Mouse (Mus musculus): ENCODE measurements around the gene Akap2. TPM values are rescaled to one million over a fixed set of nuclear protein-coding genes. Genes with fewer than 3 reads are reported as not detected.
"Not testable (repeated sequence)": the region's sequence is repeated elsewhere in the genome, so short reads cannot be mapped to it uniquely, and the experiment has no call there.

The Akap2 gene
- polyA plus RNA-seq, 1 experiment = 14.5 TPM

- TF ChIP-seq POLR2A (IDR thresholded peaks at IDR 0.05; ENCODE audit: borderline replicate concordance, extremely low read depth, insufficient read depth, insufficient read length, poor library complexity, severe bottlenecking) (no peak), CTCF (IDR thresholded peaks at IDR 0.05; ENCODE audit: borderline replicate concordance, extremely low read depth, insufficient read depth, insufficient read length) (no peak)
- DNase-seq (ENCODE audit: low read depth) = no peak
Measured at GRCm38 (mm10) chr4:57885186-57885585, 167.7 kb downstream of the Akap2 start.

DNA sequence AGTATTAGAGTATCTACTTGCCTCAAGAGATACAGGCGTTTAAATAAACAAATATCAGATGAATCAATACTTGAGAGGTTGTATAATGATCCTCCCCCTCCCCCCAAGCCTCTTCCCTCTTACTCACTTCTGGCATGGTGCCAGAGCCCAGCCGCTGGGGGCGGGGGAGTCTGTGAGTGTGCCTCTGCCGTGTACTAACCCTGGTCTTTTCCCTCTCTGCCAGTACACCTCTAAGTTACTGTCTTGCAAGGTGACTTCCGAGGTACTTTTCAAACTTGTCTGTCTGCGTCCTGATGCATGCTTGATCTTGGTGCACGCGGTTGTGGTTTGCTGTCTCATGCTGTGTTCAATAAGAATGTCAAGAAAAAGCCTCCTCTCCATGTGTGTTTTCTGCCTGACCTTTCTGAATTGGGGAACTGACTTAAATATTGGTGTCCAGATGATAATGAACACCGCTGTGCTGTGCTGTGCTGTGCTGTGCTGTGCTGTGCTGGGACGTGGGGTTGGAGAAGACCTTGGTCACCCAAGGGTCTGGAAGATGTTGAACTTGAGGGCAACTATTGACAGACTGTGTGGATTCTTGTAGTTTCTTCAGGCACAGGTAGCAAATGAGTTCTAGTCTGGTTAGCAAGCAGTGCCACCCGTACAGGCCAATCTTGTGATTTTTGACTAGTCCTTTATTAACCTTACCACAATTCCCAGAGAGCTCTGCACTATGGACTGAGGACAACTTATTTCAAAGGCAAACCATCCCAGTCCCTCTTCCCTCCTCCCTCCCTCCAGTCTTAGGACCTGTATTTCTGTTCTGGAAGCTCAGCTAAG lies 168.8 kb downstream of the Akap2 start:
- DNase-seq (ENCODE audit: low read depth) = peak; percentile 75
- TF ChIP-seq CTCF (IDR thresholded peaks at IDR 0.05; ENCODE audit: borderline replicate concordance, extremely low read depth, insufficient read depth, insufficient read length) (no peak), POLR2A (IDR thresholded peaks at IDR 0.05; ENCODE audit: borderline replicate concordance, extremely low read depth, insufficient read depth, insufficient read length, poor library complexity, severe bottlenecking) (no peak)

DNA sequence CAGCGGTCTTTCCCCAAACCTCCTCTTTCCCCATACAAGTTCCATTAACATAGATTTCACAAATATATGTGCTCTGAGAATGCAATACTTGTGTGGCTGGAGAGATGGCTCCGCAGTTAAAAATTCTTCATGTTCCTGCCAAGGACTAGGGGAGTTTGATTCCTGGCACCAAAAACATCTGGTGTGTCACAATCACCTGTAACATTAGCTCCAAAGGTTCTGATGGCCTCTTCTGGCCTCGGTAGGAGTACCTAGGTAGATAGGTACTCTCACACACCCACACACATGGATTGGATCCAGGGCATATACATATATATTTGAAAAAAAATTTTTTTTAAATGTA lies 169.4 kb downstream of the Akap2 start:
- no peak for DNase-seq (ENCODE audit: low read depth)
- TF ChIP-seq POLR2A (IDR thresholded peaks at IDR 0.05; ENCODE audit: borderline replicate concordance, extremely low read depth, insufficient read depth, insufficient read length, poor library complexity, severe bottlenecking) = no peak
- no peak for TF ChIP-seq CTCF (IDR thresholded peaks at IDR 0.05; ENCODE audit: borderline replicate concordance, extremely low read depth, insufficient read depth, insufficient read length)

DNA sequence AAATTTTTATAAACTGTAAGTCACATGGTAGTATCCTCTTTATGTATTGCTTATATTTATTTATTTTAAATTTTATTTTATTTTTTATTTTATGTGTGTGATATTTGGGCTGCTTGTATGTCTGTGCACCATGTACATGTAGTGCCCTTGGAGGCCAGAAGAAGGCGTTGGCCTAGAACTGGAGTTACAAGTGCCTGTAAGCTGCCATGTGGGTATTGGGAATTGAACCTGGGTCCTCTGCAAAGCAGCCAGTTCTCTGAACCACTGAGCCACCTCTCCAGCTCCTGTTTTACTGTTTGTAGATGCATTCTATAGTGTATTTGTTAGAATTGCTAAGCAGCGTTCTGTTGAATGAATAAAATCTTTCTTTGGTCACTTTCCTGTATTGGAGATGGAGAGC lies 170.8 kb downstream of the Akap2 start:
- TF ChIP-seq POLR2A (IDR thresholded peaks at IDR 0.05; ENCODE audit: borderline replicate concordance, extremely low read depth, insufficient read depth, insufficient read length, poor library complexity, severe bottlenecking) = no peak
- TF ChIP-seq CTCF (IDR thresholded peaks at IDR 0.05; ENCODE audit: borderline replicate concordance, extremely low read depth, insufficient read depth, insufficient read length) = no peak
- no peak for DNase-seq (ENCODE audit: low read depth)

GRCm38 (mm10) chr4:57888978-57889377 lies 171.5 kb downstream of the Akap2 start:
- not testable (repeated sequence) for DNase-seq (ENCODE audit: low read depth)

DNA sequence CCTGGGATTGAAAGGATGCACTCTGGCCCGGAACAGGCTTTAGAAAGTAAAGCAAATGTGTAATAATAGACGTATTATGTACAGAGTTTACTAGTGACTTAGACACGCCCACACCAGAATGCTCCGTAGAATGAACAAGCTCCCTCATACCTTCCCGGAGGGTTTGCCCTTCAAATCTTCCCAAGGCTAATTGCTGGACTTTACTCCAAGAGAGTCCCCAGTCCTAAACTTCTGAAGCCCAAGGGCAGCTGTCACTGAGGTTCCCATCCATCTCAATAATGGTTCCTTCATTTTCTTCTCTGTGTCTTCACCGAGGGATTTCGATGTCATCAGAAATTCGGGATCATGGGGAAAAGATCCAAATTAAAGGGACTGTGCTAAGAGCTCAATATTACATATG lies 172.3 kb downstream of the Akap2 start:
- TF ChIP-seq POLR2A (IDR thresholded peaks at IDR 0.05; ENCODE audit: borderline replicate concordance, extremely low read depth, insufficient read depth, insufficient read length, poor library complexity, severe bottlenecking) = no peak
- TF ChIP-seq CTCF (IDR thresholded peaks at IDR 0.05; ENCODE audit: borderline replicate concordance, extremely low read depth, insufficient read depth, insufficient read length) = no peak
- no peak for DNase-seq (ENCODE audit: low read depth)

DNA sequence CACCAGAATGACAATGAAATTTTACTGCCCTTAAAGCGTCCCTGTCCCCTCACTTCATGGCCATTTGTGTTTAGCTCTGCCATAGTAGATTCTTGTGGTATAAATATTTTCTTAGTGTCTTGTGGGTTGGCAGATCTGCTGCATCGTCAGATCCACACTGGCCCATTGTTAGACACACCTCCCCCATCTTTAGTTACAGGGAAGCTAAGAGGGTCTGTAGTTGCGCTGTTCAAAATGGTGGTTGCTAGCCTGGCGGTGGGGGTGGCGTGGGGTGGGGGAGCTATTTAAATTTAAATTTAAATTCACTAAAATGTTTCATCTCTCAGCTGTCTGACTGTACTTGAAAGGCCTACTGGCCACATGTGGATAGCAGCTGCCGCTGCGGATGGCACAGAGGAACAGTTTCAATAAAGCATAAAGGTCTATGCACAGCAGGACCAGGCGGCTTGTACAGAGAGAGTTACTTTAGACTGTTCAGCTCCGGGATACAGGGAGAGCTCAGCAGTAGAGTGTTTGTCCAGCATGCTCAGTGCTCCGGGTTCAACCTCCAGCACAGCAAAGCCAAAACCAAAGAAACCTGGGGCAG lies 174.6 kb downstream of the Akap2 start:
- no peak for TF ChIP-seq POLR2A (IDR thresholded peaks at IDR 0.05; ENCODE audit: borderline replicate concordance, extremely low read depth, insufficient read depth, insufficient read length, poor library complexity, severe bottlenecking)
- TF ChIP-seq CTCF (IDR thresholded peaks at IDR 0.05; ENCODE audit: borderline replicate concordance, extremely low read depth, insufficient read depth, insufficient read length) = no peak
- peak; percentile 73 for DNase-seq (ENCODE audit: low read depth)

DNA sequence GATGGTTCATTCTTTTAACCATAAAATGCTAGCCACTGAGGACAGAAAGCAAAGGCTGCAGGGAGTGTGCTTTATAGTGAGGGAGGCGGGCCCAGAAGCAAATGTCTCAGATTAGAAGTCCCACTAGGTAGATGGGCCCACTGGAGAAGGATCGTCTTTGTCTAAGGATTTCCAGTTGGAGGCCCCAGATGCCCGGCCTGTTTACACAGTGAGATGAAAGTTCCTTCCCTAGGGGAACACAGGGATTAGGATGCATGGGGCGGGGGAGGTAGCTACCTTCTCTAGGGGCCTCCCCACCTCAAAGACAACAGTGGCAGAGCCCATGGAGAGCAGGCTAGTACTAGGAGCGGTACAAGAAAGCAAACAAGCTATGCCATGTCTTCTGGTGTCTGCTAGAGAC lies 177.7 kb downstream of the Akap2 start:
- TF ChIP-seq POLR2A (IDR thresholded peaks at IDR 0.05; ENCODE audit: borderline replicate concordance, extremely low read depth, insufficient read depth, insufficient read length, poor library complexity, severe bottlenecking) = no peak
- no peak for TF ChIP-seq CTCF (IDR thresholded peaks at IDR 0.05; ENCODE audit: borderline replicate concordance, extremely low read depth, insufficient read depth, insufficient read length)
- no peak for DNase-seq (ENCODE audit: low read depth)

GRCm38 (mm10) chr4:57895902-57896301 lies 178.4 kb downstream of the Akap2 start:
- TF ChIP-seq CTCF (IDR thresholded peaks at IDR 0.05; ENCODE audit: borderline replicate concordance, extremely low read depth, insufficient read depth, insufficient read length) (no peak), POLR2A (IDR thresholded peaks at IDR 0.05; ENCODE audit: borderline replicate concordance, extremely low read depth, insufficient read depth, insufficient read length, poor library complexity, severe bottlenecking) (no peak)
- no peak for DNase-seq (ENCODE audit: low read depth)

GRCm38 (mm10) chr4:57896631-57897030 lies 179.2 kb downstream of the Akap2 start:
- DNase-seq (ENCODE audit: low read depth) = no peak
- no peak for TF ChIP-seq CTCF (IDR thresholded peaks at IDR 0.05; ENCODE audit: borderline replicate concordance, extremely low read depth, insufficient read depth, insufficient read length)
- TF ChIP-seq POLR2A (IDR thresholded peaks at IDR 0.05; ENCODE audit: borderline replicate concordance, extremely low read depth, insufficient read depth, insufficient read length, poor library complexity, severe bottlenecking) = no peak

GRCm38 (mm10) chr4:57901210-57901609 lies 183.8 kb downstream of the Akap2 start:
- peak; percentile 67 for DNase-seq (ENCODE audit: low read depth)
- TF ChIP-seq CTCF (IDR thresholded peaks at IDR 0.05; ENCODE audit: borderline replicate concordance, extremely low read depth, insufficient read depth, insufficient read length) (peak; percentile 85), POLR2A (IDR thresholded peaks at IDR 0.05; ENCODE audit: borderline replicate concordance, extremely low read depth, insufficient read depth, insufficient read length, poor library complexity, severe bottlenecking) (no peak)

DNA sequence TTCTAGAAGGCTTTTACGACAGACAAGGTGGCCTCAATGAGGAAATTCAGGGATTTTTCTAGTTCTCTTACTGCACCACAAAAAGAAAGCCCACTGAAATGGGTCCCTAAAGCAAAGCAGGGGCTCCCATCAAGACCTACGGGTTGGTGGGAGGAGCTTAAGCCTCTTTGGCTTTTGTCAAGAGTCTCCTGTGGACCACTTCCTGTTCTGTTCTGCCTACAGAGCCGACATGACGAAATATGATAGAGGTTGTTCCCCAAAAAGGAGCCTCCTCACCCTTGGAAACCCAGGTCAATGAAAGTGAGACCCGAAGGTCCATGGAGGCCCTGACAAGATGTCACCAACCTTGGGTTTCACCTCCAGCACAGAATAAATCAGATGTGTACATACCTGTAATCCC lies 185.2 kb downstream of the Akap2 start:
- TF ChIP-seq CTCF (IDR thresholded peaks at IDR 0.05; ENCODE audit: borderline replicate concordance, extremely low read depth, insufficient read depth, insufficient read length) = no peak
- TF ChIP-seq POLR2A (IDR thresholded peaks at IDR 0.05; ENCODE audit: borderline replicate concordance, extremely low read depth, insufficient read depth, insufficient read length, poor library complexity, severe bottlenecking) = no peak
- DNase-seq (ENCODE audit: low read depth) = no peak

Measured in brain, embryonic 14.5 days (tissue).